Mouse (Mus musculus) left cerebral cortex, postnatal 25 days (tissue): Measurements from ENCODE around the gene Ptges. TPM values are rescaled to one million over a fixed set of nuclear protein-coding genes. Genes with fewer than 3 reads are reported as not detected.
"Not testable (repeated sequence)": the region's sequence is repeated elsewhere in the genome, so short reads cannot be mapped to it uniquely, and the experiment has no call there.

ENCODE experiments used
- DNase-seq, 2 experiments: peaks; one replicate each; pipeline ENCODE4 v3.0.0; 2022; ENCODE audit warnings: low spot score in 2 of 2, mixed read lengths in 1 of 2
- intact Hi-C: fragments of 180-260 bp; cut with DNase I; formaldehyde crosslinking; loops from one replicate; pipeline ENCODE4 v1.15.1; 2025
- total RNA-seq, 2 experiments: library from RNA; stranded (reverse); gene quantifications; 2 replicates each; pipeline ENCODE4 v1.2.3; 2021

Ptges gene
- 1 to 10 TPM; 4.5 to 5.1 TPM for total RNA-seq

DNA sequence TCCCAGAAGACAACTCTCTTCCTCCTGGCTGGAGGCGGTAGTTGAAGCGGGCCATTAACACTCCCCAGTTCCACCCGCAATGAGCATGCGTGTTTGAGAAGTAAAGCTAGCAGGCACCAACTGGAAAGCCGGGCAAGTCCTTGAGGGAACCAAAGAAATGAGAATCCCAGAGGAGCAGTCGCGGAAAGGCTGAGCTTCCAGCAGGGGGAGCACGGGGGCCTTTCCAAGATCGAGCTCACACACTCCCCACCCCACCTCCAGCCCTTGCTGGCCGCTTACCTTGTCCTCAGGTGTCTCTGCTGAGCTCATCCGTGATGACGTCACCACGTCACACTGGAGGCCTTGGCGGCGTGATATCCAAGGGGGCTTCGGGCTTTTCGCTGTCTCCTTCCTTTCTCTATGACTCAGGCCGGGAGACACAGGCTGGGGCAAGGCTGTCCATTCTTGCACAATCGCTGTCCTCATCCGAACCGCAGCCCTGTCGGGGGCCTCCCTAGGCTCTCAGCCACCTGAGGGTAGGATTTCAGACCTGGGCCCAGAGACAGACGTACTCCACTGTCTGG is at the start of gene Ptges:
Ptges (minus strand) TSS at position 381 of the 563 bp plus-strand sequence.
- intact Hi-C loops, result loop anchor here (5.0 kb wide), 1 partner anchor 102 kb away; no protein-coding TSS in a partner anchor
- peak; percentile 70 to 89 for DNase-seq

DNA sequence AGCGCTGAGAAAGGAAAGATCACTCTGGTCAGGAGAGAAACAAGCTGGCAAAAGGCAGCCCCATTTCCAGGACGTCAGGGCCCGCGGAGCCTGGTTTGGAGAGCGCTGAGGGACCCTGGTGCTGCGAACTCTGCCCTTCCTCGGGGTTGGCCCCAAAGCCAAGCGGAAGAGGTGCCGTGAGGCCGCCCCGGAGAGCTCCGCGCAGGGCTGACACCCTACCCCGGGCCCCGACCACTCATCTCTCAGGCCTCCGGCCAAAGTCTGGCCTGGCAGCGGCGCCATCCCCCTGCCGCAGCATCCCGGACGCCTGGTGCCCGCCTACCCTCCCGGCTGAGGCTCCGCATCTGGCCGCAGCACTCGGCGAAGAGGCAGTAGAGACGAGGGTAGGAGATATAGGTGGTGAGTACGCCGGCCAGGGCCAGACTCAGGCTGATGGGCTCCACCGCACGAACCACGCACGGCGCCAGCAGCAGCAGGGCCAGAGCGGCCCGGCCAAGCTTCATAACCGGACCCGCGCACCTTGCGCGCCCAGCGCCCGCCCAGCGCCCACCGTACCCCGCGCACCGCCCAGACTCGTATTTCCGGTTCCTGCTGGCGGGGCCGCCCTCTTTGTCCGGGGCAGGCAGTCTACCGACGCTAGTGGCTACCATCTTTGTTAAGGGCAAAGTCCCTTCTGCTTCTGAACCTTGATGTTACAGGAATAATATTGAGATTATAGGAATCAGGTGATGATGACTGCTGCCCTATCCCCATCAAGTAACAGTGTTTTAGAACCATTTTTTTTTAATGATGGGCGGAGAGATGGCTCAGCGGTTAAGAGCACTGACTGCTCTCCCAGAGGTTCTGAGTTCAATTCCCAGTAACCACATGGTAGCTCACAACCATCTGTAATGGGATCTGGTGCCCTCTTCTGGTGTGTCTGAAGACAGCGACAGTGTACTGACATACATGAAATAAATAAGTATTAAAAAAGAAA is 38.0 kb upstream of the Ptges start, which contains the start of gene Tor1a:
Tor1a (minus strand) TSS at position 582 of the 976 bp plus-strand sequence.
- intact Hi-C loops, result no loop called here
- DNase-seq, result peak; percentile 91 to 95

- no peak for DNase-seq
- intact Hi-C loops, result loop anchor here (1.0 kb wide), 1 partner anchor 14 kb away; no protein-coding TSS in a partner anchor
Measured at GRCm38 (mm10) chr2:30966826-30967225, 37.2 kb upstream of the Ptges start.

GRCm38 (mm10) chr2:30965627-30966026 is 36.0 kb upstream of the Ptges start:
- intact Hi-C loops, result loop anchor here (1.0 kb wide), 1 partner anchor 12 kb away; no protein-coding TSS in a partner anchor
- no peak for DNase-seq

DNA sequence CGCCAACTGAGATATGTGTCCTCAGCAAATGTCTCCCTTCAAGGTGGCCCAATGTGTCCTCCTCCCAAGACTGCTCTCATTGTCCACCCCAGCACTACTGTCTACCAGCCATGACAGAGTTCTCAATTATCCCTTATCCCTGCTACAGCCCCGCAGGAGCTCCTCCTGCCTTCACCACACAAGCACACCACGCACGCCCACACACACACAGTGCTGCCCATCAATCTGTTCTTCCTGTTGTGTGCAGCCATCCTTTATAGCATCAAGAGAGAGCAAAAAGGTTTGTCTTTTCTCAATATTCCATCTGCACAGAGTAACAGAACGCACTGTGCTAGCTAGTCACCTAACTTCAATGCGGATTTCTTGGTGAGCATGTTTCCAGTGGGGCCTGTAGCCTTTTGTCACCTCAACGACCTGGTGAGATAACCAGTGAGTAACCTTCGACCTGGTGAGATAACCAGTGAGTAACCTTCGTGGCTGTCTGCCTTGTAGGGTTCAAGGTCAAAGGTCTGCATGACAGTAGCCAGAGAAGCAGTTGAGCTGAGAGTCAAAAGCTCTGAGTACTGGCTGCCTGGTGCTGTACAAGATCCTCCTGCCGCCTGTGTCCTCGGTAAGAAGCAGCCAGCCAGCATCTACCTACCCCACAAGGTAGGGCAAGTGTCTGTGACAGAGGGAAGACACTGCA is 33.0 kb upstream of the Ptges start:
- intact Hi-C loops, result no loop called here
- peak in 1 of 2 experiments; percentile 35 for DNase-seq

DNA sequence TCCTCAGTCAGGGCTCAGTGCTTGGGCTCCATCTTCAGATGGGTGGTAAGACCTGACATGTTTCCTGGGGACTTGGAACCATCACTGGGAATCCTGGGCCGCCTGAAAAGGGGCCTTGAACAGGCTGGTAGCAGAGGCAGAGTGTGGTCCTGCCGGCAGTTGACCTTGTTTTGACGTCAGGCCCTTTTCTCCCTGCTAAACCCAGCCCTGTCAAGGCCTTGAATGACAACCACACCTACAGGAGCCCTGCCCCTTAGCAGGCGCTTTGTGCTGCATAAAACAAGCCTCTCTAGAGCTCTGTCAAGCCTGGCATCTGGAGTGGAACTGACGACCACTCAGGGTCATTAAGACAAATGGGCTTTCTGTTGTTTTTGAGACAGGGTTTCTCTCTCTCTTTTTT is 30.2 kb upstream of the Ptges start:
- no peak for DNase-seq
- intact Hi-C loops, result no loop called here

DNA sequence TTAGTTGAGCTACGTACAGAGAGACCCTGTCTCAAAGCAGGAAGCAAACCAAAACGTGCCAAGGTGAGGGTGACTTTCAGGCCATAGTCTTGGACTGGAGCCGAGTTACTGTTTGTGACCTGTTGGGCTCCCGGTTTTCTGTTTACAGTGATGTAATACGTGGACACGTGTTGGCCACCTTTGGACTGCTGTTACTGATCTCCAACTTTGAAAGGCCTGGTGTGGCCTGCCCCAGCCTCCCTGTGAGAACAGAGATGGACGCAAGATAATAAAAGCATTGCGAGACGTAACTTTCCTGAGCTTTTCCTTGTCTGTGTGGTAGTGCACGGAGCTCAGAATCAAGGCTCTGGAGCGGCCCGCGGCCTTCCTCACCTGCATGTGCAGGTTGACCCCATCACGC is 29.1 kb upstream of the Ptges start:
- intact Hi-C loops, result no loop called here
- no peak for DNase-seq

- DNase-seq, result no peak
- intact Hi-C loops, result no loop called here
Measured at GRCm38 (mm10) chr2:30957511-30957910, 27.8 kb upstream of the Ptges start.

DNA sequence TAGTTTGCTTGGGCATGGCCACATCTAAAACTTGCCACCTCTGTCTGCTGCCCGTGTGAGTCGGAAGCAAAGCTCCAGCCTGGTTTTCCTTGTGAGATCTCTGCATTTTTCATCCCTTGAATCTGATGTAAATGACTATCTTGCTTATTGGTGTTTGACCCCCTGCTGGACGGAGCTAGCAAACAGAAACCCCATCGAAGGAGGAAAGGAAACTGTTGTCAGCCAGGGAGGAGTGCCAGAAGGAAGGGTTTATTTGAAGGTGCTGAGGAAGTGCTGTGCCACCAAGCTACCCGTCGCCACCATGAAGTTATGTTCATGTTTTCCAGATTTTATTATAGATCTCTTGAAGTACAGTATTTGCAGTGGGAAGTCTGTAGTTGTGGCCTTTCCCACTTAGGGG is 25.1 kb upstream of the Ptges start:
- no peak for DNase-seq
- intact Hi-C loops, result no loop called here

DNA sequence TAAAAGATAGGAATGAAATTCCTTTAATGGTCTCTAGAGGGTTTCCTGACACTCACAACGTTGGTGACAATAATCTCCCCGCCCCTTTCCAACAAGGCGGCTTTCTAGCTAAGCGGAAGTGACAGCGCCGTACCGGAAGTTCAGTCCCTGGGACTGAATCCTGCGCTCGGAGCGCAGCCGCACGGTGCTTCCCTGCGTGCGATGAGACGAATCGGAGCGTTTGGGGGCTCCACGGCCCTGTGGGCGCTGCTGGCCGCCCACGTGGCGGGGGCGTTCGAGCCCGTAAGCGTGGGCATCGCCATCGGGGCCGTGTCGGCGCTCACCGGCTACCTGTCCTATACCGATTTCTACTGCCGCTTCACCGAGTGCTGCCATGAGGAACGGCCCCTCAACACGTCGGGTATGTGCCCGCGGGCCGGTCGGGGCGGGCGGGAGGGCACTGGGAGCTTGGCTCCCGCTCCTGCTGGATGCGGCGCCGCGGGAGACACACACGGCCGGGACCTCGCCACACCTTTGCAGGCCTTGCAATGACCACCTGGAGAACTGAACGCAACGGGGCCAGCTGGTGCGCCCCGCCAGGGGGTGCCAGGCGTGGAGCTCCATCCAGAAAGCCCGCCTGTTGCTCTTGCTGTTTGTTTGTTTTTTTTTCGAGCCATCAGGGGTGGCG is 23.3 kb upstream of the Ptges start, which contains the start of gene Tor1b:
Tor1b (plus strand) TSS at position 136 of the 667 bp plus-strand sequence.
- intact Hi-C loops, result loop anchor here (1.0 kb wide), 1 partner anchor 13 kb away; no protein-coding TSS in a partner anchor
- DNase-seq, result peak; percentile 87 to 93

GRCm38 (mm10) chr2:30952457-30952823 is 22.8 kb upstream of the Ptges start:
- DNase-seq, result no peak
- intact Hi-C loops, result no loop called here

GRCm38 (mm10) chr2:30942603-30943011 is 12.9 kb upstream of the Ptges start:
- intact Hi-C loops, result no loop called here
- peak; percentile 50 to 70 for DNase-seq

GRCm38 (mm10) chr2:30942116-30942515 is 12.5 kb upstream of the Ptges start:
- intact Hi-C loops, DNase-seq: not testable (repeated sequence)

DNA sequence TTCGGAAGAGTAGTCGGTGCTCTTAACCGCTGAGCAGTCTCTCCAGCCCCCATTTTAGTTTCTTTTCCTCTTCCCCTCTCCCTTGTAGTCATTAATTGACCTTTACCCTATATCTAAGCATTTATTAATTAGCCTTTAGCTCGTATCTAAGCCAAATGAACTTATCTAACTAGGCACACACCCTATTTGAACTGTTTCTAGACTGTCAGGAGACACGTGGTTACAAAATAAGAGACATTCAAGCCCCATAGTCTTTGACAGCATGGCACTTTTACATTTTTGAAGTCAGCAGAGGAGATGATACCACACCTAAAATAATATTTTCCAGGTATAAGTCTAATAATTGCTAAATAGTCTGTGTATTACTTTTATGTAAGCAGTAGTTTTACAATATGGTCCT is 11.9 kb upstream of the Ptges start:
- DNase-seq, result no peak
- intact Hi-C loops, result no loop called here

DNA sequence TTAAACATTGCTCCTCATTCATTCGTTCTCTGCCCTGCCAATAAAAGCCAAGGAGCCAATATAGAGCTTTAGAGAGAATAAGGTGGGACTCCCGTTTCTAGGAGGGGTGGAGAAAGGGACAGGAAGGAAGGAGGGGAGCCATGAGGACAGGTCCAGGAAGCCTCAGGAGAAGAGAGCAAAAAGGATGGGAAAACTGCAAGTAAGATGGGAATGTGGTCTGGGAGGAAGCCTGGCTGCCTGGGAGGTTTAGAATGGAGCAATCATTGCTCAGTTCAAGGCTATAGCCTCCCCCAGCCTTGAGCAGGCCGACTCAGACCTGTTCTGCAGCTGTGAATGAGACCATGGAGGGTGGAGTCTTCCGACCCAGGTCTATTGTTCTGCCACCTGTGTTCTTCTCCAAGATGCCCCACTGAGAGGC is 8.9 kb upstream of the Ptges start:
- DNase-seq, result no peak
- intact Hi-C loops, result no loop called here

GRCm38 (mm10) chr2:30937731-30938130 is 8.1 kb upstream of the Ptges start:
- no peak for DNase-seq
- intact Hi-C loops, result no loop called here

GRCm38 (mm10) chr2:30936808-30937207 is 7.1 kb upstream of the Ptges start:
- intact Hi-C loops, result no loop called here
- DNase-seq, result no peak

DNA sequence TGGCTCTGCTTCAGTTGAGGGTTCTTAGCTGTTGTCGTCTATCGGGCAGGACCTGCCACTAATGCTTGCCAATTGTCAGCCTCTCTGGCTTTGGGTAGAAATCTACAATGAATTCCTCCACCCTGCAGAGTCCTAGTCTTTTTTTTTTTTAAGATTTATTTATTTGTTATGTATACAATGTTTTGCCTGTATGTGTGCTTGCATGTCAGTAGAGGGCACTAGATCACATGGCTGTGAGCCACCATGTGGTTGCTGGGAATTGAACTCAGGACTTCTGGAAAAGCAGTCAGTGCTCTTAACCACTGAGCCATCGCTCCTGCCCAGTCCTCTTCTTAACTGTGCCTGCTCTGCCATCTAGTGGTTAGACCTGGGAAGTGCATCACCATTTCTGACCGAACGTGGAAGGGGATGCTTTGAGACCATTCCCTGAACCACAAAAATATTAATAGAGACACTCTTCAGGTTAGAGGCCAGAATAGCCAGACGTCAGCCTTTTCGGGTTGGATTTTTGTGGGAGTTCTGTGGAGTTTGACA is 4.3 kb upstream of the Ptges start:
- intact Hi-C loops, result loop anchor here (2.0 kb wide), 3 partner anchors 43 to 495 kb away; no protein-coding TSS in a partner anchor
- peak; percentile 74 to 81 for DNase-seq

GRCm38 (mm10) chr2:30933032-30933431 is 3.4 kb upstream of the Ptges start:
- intact Hi-C loops, result no loop called here
- no peak for DNase-seq
